Mouse (Mus musculus) telencephalon, adult 2 months (tissue): Measurements from ENCODE around the gene Larp4.

Source experiments
- DNase-seq: peaks from one replicate; pipeline ENCODE4 v3.0.0-alpha.2; 2011; ENCODE audit warnings: low read depth, low spot score

Gene Larp4

GRCm38 (mm10) chr15:100004677-100005273 lies 34.9 kb downstream of the Larp4 start:
- no peak for DNase-seq

- DNase-seq: no peak
Observed at GRCm38 (mm10) chr15:100006180-100006579, 36.3 kb downstream of the Larp4 start.

GRCm38 (mm10) chr15:100018280-100018899 lies 48.5 kb downstream of the Larp4 start:
- no peak for DNase-seq

- no peak for DNase-seq
Observed at GRCm38 (mm10) chr15:100021175-100021574, 51.3 kb downstream of the Larp4 start.

GRCm38 (mm10) chr15:100022923-100023322 lies 53.1 kb downstream of the Larp4 start:
- no peak for DNase-seq

DNA sequence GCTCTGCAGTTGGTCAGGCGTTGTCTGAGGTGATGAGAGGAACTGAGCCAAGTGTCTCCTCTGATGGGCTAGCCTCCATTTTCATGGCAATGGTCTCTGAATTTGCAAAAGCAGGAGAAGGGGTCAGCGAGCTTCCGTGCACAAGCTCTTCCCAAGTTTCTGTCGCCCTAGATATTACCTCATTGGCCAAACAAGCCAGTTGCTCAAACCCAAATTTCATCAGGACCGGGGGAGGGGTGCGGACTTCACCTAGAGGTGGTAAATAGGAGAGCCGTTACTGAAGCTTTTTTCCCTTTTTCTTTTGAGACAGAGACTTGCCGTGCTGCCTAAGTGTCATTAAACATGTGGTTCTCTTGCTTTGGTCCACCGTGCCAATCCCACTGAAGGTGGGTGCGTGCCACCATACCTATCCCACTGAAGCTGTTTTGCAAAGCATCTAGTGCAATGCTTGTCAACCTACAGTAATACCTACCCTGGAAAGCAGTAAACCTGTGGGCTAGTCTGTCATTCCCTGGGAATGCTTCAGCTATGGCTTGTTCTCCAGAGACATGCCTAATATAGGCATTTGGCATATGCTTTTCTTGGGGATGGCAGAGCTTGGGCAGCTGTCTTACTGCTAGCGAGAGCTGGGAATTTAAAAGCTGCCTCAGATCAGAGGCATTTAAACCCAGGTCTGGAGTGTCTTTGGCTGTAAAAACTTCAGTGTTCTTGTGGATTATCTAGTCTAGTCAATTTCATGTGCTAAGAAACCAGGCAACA lies 55.4 kb downstream of the Larp4 start:
- no peak for DNase-seq

DNA sequence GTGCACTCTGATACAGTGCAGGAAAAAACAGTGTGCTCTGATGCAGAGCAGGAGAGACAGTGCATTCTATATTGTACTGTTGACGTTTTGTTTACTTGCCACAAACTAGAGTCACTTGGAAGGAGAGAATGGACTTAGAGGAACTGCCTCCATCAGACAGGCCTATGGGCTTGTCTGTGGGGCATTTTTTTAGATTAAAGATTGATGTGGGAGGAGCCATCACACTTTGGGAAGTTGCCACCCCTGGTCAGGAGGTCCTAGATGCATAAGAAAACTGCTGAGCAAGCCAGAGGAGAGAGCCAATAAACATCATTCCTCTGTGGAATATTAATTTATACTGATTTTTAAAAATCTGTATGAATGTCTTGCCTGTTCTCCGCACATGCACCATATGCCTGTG lies 58.3 kb downstream of the Larp4 start:
- no peak for DNase-seq

DNA sequence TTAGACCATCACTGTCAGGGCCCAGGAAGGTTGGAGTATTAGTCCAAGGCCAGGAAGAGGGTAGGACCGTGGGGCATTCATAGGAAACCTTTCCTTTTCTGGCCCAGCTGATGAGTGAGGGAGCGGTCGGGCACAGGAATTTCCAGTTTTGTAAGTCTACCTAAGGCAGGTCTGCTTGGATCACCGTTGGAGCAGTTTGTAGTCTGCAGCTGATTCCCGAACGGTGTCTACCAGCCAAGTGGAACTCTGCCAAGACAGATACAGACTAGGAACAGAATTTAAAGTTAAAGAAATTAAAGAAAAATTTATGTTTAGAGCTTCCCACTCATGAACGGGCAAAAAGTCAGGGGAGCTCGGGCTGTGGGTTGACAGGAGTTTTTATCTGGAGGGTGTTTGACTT lies 59.6 kb downstream of the Larp4 start:
- DNase-seq: no peak

DNA sequence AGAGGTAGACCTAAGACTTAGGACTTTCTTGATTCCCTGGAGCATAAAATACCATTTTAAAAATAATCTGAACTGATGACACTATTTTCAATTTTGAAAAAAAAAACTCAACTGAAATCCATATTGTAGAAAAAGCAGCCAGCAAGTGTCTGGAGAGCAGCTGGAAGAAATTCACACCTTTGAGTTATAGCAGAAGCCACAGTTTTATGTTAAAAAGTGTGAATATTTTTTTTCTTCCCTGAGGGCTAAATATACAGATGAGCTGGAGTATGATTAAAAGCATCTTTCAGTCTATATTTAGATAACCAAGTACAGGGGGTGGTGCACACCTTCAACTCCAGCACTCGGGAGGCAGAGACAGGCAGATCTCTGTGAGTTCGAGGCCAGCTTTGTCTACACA lies 60.0 kb downstream of the Larp4 start:
- peak; percentile 81 for DNase-seq

GRCm38 (mm10) chr15:100032546-100032945 lies 62.7 kb downstream of the Larp4 start:
- no peak for DNase-seq

DNA sequence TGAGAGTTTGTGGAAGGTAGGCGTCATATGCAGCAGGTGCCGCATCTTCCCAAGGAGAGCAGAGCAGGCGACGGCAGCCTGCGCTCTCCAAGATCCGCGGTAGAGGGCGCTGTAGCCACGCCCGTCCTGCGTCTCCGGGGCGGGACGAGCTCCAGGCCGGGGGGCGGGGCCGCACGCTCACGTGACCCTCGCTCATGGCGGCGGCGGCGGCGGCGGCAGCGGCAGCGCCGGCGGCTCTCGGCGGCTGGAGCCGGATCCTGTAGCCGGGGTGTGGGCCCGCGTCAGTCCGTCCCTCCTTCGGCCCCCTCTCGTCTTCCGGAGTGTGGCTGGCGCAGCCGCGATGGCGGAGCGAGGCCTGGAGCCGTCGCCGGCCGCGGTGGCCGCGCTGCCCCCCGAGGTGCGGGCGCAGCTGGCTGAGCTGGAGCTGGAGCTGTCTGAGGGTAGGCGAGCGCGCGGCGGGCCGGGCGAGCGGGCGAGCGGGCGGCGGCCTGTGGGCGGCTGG lies 68.7 kb downstream of the Larp4 start, which contains the start of gene Dip2b:
Gene Dip2b, plus strand, starts transcription at position 195 of the 502 bp plus-strand sequence.
- DNase-seq: no peak

GRCm38 (mm10) chr15:100039001-100039701 lies 69.3 kb downstream of the Larp4 start:
- DNase-seq: no peak

- no peak for DNase-seq
Observed at GRCm38 (mm10) chr15:100040541-100041266, 70.8 kb downstream of the Larp4 start.

DNA sequence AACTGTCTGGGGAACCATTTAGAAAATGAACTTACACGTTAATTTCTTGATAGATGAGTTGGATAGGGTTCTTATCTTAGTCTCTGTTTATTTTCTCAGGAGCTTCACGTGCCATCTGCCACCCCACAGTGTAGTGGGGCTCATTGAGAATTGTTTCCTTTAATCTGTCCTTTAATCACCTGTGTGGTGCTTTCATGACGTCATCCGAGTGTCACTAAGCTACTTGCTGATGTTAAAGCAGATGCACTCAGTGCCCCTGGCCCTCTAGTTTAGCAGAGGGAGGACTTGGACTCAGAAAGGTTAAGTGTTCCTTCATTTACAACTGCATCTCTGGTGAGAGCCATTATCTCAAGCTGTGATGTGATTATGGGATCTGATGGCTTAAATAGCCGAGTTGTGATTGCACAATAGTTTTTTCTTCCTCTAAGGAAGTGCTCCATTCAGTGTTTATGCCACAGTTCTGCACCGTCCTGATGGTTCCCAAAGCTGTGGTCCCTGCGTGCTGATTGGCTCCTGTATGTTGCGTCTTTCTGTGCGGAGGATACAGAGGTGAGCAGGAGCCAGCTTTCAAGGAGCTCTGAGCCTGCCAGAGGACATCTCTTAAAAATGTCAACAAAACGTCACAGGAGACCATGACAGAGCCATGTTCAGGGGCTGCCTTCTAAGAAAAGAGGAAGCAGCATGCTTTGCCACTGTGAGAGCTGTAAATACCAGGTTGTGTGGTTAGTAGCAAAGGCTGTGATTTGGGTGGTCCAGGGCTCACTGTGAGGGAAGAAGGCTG lies 71.6 kb downstream of the Larp4 start:
- DNase-seq: no peak

GRCm38 (mm10) chr15:100042048-100042400 lies 72.2 kb downstream of the Larp4 start:
- DNase-seq: no peak

DNA sequence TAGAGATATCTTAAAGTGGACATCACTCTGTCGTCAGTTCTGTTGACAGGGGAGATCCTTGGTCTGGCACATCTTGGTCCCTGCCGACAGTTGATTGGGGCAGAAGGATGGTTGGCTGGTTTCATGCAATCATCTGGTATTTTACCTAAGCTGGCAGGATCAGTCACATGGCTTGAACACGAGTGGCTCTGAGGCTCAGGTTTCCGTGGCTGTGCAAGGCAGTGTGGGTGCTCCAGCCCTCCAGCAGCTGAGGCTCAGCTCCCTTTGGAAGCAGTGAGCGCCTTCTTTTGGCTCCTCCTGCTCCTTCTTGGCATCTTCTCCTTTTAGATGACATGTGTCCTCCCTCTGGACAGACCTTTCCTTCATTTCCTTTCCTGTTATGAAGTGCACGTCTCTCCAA lies 75.7 kb downstream of the Larp4 start:
- DNase-seq: no peak

- no peak for DNase-seq
Observed at GRCm38 (mm10) chr15:100049496-100050087, 79.7 kb downstream of the Larp4 start.

- no peak for DNase-seq
Observed at GRCm38 (mm10) chr15:100050940-100051339, 81.1 kb downstream of the Larp4 start.

DNA sequence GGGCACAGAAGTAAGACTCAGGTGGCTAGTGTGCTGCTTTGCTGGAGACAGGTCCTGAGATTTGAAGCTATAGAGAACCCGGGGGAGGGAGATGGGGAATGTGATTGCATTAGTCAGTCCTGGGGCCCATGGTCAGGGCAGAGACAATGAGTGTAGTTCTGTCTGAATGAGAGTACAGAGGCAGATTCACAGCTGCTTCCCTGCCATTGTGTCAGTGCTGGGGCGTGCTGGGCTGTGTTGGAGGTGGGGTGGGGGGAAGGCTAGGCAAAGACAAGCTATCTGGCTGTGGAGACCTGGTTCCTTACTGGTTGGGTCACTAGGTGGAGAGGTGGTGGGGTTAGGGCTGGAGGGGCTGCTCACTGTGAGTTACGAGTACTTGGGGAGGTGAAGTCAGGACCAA lies 82.9 kb downstream of the Larp4 start:
- DNase-seq: no peak

GRCm38 (mm10) chr15:100056397-100056908 lies 86.6 kb downstream of the Larp4 start:
- DNase-seq: no peak
